Mouse (Mus musculus) right cerebral cortex, postnatal 25 days (tissue): Measurements from ENCODE around the gene Gm43951.
"Not testable (repeated sequence)": the region's sequence is repeated elsewhere in the genome, so short reads cannot be mapped to it uniquely, and the experiment has no call there.

Experiments
- DNase-seq: peaks from one replicate; pipeline ENCODE4 v3.0.0; 2022

Gene Gm43951

DNA sequence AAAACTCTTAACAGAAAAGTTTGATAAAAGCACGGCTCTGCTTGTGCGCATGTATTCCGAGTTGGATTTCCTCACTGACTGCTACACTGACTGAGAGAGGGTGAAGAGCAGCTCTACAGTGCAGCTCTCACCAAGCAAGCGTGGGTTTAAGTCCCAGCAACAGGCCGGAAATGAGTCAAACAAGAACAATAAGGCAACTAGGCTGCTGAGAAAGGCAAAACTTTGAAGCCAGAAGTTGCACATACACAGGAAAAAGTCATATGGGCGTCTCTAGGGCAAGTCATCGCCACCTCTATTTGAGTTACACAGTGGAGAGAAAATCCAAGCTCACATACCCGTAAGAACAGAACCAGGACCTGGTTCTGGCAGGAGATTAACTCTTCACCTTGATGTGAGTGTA is 10.1 kb downstream of the Gm43951 start:
- no peak for DNase-seq

DNA sequence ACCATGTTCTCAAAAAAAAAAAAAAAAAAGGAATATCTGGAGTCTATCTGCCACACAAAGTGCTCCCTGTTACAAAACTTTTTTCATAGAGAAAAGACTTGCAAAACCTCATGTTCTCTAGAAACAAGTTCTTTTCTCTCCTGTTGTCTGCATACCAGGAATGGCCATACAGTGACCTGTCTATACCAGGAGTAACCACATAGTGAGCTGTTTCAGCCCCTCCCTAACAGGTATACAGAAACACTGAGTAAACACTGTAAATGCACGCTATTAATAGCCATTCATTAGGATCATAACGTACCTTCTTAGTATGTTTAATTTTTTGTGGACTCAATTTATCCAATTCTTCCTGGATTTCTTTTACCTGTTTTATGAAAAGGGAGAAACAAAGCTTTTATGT is 12.4 kb downstream of the Gm43951 start:
- no peak for DNase-seq

DNA sequence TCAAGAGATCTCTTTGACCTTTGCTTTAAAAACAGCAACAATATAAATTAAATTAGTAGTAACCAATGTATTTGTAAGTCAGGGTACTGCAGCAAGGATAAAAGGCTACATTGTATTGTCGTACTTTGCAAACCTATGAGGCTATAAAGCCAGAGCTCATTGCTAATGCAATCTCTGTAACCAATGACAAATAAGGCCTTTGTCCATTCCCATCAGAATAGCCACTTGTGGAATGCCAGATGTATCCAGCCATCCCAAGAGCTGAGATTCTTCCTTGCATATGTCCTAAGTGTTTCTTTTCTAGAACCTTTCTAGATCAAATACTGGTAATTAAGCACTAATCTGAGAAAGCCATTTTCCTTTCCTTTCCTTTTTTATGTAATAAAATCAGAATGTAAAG is 15.8 kb downstream of the Gm43951 start:
- DNase-seq: no peak

DNA sequence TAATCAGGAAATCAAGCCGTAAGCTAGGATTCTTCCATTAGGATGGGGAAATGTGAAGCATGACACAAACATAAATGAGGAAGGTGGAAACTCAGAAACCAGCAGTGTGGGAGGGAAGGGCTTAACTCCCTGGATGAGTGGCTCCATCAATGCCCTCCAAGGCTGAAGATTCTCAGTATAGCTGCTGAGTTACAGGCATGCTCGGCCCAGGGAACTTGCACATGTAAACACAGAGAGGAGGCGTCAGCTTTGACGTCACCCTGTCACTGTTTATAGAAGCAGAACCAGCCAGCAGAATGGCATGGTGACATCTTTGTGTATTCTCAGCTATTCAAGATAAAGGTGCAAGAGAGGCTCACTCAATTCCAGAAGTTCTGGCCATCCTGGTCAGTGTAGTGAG is 22.4 kb downstream of the Gm43951 start:
- no peak for DNase-seq

DNA sequence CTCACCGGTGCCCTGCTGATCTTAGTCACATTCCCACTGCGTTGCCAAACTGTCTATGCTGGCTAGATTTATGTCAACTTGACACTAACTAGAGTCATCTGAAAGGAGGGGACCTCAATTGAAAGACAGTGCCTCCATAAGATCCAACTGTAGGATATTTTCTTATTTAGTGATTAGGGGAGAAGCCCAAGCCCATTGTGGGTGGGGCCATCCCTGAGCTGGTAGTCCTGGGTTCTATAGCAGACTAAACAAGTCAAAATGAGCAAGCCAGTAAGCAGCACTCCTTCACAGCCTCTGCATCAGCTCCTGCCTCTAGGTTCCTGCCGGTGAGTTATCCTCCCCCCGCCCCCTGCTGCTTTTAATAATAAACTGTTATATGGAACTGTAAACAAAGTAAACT is 25.5 kb downstream of the Gm43951 start:
- DNase-seq: no peak

DNA sequence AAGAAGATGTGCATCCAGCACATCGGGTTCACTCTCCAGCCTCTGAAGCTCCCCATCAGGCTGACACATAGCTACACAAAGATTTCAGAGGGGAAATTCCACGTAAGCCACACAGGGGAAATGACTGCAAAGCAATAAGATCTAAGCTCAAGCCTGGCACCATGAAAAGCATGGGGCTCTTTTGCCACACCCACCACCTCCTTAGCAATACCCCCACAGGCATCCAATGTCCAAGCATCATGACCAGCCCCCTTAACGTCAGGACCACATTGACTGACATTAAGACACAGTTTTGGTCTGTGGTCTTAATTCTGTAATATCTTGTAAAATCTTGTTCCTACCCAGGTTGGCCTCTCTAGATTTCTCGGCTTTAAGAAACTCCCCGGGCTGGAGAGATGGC is 26.1 kb downstream of the Gm43951 start:
- no peak for DNase-seq

DNA sequence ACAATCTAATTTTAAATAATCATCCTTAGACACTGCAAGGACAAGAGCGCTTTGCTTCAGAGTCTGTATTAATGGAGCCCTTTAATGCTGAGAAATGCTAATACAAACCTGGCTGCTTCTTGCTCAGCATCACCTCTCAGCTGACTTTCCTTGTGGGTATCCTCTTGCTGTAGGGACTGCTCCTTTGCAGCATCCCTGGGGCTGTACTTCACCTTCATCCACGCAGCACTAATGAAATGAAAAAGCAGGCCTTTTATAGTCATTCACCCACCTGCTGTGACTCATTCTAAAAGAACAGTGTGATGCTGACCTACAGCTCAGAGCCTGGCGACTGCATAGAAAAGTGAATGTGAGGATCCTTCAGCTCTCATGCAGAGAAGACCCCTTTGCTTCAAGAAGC is 30.1 kb downstream of the Gm43951 start:
- no peak for DNase-seq

DNA sequence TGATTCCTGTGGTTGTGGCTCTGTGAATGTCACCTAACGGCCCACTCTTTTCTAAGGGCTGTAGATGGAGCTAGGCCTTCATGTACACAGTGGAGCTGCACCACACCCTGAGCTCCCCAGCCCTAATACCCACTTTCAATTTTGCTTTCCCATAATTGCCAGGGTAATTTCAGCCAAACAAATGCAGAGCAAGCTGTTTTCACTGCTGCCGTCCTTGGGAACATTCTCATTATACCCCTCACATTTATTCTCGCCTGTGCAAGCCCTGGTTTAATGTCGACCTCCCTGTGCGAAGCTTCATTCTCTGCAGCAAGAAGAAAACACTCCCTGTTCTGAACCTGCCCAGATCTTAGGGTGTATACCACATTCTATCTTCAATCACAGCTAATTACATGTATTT is 30.7 kb downstream of the Gm43951 start:
- no peak for DNase-seq

DNA sequence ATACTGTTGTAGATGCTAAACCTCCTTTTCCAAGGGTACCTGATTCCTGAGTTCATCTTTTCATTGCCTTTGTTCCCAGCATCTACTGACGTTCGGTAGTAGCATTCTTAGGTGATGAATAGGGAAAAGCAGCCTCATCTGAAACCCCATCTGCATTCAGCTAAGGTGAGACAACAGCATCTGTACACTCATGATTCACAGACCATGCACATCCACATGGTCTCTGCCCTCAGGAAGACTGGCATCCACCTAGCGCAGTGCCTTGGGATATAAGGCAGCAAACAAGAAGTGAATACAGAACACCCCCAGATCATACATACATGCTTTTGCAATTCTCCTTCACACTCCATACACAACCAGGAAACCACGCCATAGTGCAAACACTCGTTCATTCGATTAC is 31.9 kb downstream of the Gm43951 start:
- DNase-seq: no peak

DNA sequence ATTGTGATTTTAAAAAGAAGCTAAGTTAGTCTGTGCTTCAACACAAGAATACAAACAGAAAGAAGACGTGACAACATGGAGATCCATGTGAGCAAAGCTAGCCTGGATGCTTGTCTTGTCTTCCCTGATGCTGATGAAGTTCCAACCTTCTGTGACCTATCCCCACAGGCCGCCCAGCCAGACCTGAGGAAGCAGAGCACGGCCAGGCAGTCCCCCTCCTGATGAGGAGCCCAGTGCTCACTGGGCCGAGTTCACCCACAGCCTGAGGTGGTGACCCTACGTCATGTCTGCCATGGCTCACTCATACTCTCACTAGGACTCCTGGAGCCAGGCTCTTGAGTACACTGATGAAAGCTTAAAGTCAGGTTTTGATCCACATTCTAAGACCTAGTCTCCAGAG is 33.1 kb downstream of the Gm43951 start:
- DNase-seq: no peak

DNA sequence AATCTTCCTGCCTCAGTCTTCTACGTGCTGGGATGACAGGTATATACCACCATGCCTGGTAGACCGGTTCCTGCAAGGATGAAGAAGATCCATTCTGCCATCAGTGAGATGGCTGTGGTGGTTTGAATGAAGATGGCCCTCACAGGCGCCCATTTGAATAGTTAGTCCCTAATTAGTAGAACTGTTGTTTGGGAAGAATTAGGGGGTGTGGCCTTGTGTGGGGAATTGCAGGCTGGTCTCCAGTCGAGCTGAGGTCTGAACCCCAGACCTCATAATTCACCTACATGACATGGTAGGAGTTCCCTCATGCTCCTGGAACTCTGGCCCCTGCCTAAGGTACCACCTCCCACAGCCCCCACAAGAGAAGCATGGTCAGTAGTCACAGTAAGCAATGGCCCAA is 34.7 kb downstream of the Gm43951 start:
- not testable (repeated sequence) for DNase-seq

DNA sequence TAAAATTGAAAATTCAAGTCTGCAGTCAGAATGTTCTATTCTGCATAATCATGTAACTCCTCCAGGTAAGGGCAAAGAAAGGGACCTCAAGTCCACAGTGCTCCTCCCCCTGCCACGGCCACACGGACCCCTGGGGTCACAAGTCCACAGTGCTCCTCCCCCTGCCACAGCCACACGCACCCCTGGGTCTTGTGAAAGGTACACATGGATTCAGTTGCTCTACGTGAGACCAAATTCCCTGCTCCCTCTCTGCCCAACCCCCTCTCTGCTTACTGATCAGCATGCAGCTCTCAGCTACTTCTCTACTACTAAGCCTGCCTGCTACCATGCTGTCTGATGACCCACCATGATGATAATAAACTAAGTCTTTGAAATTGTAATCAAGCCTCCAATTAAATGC is 36.8 kb downstream of the Gm43951 start:
- no peak for DNase-seq

DNA sequence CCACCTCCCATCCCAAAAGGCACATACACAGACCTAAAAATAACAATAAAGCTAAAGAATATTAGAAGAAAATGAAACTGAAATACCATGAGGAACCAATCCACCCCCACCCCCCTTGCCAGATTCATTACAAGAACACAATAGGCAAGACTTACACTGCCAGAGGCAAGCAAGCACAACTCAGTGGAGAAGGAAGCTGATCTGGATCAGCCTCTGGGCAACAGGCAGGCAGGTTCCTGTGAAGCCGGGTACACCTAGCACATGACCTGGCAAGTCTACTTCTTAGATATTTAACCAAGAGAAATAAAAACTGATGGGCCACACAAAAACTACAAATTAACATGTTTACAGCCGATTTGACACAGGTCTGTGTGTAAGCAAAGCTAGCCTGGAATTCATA is 43.4 kb downstream of the Gm43951 start:
- no peak for DNase-seq

DNA sequence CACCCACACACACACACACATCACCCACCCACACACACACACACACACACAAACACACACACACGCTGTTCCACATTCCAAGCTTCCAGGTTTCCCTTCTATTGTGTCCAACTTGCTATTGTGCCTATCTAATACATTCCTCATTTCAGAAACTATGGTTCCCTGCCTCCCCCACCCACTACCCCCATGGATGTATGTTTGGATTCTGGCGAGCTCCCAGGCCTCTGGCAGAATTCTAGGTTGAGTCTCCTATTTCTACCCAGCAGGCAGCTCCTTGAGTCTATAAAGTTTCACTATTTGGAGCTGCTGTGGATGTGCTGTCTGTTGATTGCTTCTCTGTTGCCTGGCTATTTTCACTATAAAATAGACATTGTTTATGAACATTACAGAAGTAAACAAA is 50.0 kb downstream of the Gm43951 start:
- DNase-seq: no peak

DNA sequence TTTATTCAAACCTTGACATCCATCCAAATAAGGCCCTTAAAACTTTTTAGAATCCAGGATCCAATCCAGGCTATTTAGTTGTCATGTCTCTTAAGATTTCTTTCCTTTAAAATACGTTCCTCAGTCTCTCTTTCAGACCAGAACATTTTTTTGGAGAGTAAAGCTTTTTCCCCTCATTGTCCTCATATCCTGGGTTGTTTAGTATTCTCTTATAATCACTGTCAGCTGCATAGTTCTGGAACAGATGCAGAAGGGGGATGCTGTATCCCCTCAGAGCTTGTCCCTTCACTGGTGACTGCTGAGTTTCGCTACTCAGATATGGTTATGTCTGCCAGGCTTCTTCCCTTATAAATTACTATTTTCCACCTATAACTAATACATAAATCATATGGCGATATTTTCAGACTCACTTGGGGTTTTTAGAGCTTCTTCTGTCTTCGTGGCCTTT is 50.6 kb downstream of the Gm43951 start:
- DNase-seq: no peak

DNA sequence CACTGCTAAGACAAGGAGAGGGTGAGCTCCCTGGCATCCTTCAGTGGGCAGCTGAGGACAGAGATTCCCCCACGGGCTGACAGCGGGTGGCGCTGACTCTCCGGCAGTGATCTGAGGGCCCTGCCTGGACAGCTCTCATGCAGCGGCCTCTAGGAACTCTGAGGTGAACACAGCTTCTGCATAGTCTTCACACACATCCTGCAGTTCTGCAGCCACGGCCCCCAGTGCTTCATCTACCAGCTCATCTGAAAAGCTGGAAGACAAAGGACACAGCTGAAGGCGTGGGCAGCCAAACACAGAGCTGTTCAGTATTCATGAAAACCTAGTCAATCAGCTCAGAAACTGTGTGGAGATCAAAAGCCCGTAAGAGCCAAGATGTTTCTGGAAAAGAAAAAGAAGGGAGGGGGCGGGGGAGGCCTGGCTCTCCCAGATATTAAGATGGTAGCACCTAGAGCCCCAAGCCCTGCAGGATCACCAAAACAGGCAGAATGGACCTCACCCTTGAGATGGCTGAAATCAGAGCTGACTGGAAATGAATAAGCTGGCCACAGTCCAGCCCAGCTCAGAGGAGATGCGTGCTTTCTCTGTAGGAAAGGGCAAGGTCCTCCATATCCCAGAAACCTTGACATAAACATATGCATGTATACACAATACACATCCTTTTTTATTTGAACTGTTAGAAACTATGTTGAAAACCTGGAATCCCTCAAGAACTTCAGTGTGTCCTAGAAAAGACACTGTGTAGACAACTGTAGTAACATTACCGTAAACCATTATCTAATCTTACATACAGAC is 51.3 kb downstream of the Gm43951 start:
- peak; percentile 48 for DNase-seq
